Mouse (Mus musculus) spleen, postnatal 10 days (tissue): ENCODE measurements around the gene Crygn.

Experiments used
- DNase-seq, 2 experiments: peaks; one replicate each; pipeline ENCODE4 v3.0.0; 2021 to 2022; ENCODE audit warnings: low spot score in 2 of 2

Gene Crygn

GRCm38 (mm10) chr5:24747533-24747932 lies 10.3 kb downstream of the Crygn start:
- DNase-seq: no peak

- no peak for DNase-seq
These were observed 13.9 kb downstream of the Crygn start for GRCm38 (mm10) chr5:24743956-24744355.

GRCm38 (mm10) chr5:24741172-24741885 lies 16.5 kb downstream of the Crygn start:
- DNase-seq: no peak

GRCm38 (mm10) chr5:24739141-24739753 lies 18.6 kb downstream of the Crygn start:
- peak; percentile 30 to 70 for DNase-seq

- DNase-seq: no peak
These were observed 19.3 kb downstream of the Crygn start for GRCm38 (mm10) chr5:24738517-24738916.

GRCm38 (mm10) chr5:24737595-24737994 lies 20.2 kb downstream of the Crygn start:
- DNase-seq: no peak

- no peak for DNase-seq
These were observed 23.9 kb downstream of the Crygn start for GRCm38 (mm10) chr5:24733771-24734426.

- no peak for DNase-seq
These were observed 24.7 kb downstream of the Crygn start for GRCm38 (mm10) chr5:24733134-24733533.

- DNase-seq: no peak
These were observed 26.8 kb downstream of the Crygn start for GRCm38 (mm10) chr5:24730986-24731385.

GRCm38 (mm10) chr5:24730488-24730871 lies 27.3 kb downstream of the Crygn start, which contains the start of gene Wdr86:
Gene Wdr86, minus strand, starts transcription at chr5:24730727.
- DNase-seq: no peak

GRCm38 (mm10) chr5:24729797-24730487 lies 27.9 kb downstream of the Crygn start:
- no peak for DNase-seq

- DNase-seq: peak in 1 of 2 experiments; percentile 29
These were observed 30.6 kb downstream of the Crygn start for GRCm38 (mm10) chr5:24726901-24727836.

GRCm38 (mm10) chr5:24725897-24726296 lies 31.9 kb downstream of the Crygn start:
- no peak for DNase-seq

- DNase-seq: no peak
These were observed 33.0 kb downstream of the Crygn start for GRCm38 (mm10) chr5:24724805-24725204.

- no peak for DNase-seq
These were observed 33.6 kb downstream of the Crygn start for GRCm38 (mm10) chr5:24724270-24724634.

GRCm38 (mm10) chr5:24723527-24724269 lies 34.1 kb downstream of the Crygn start:
- no peak for DNase-seq

- no peak for DNase-seq
These were observed 38.0 kb downstream of the Crygn start for GRCm38 (mm10) chr5:24719852-24720251.

- no peak for DNase-seq
These were observed 39.7 kb downstream of the Crygn start for GRCm38 (mm10) chr5:24718076-24718475.

GRCm38 (mm10) chr5:24713987-24714386 lies 43.8 kb downstream of the Crygn start:
- no peak for DNase-seq

GRCm38 (mm10) chr5:24713199-24713598 lies 44.6 kb downstream of the Crygn start:
- no peak for DNase-seq
